Mouse (Mus musculus) kidney, postnatal 10 days (tissue): ENCODE results near the gene Fkbp15.
"Not testable (repeated sequence)": the region's sequence is repeated elsewhere in the genome, so short reads cannot be mapped to it uniquely, and the experiment has no call there.

ENCODE experiments used
- DNase-seq: peaks from one replicate; pipeline ENCODE4 v3.0.0; 2021; ENCODE audit warnings: mixed read lengths

Gene Fkbp15

GRCm38 (mm10) chr4:62276642-62277041, 83.7 kb downstream of the Fkbp15 start:
- no peak for DNase-seq

- DNase-seq = no peak
Observed at GRCm38 (mm10) chr4:62274841-62275536, 85.4 kb downstream of the Fkbp15 start.

- DNase-seq = no peak
Observed at GRCm38 (mm10) chr4:62273916-62274315, 86.4 kb downstream of the Fkbp15 start.

GRCm38 (mm10) chr4:62272696-62273095, 87.7 kb downstream of the Fkbp15 start:
- no peak for DNase-seq

- no peak for DNase-seq
Observed at GRCm38 (mm10) chr4:62267101-62267500, 93.2 kb downstream of the Fkbp15 start.

- DNase-seq = not testable (repeated sequence)
Observed at GRCm38 (mm10) chr4:62266016-62266415, 94.3 kb downstream of the Fkbp15 start.

- no peak for DNase-seq
Observed at GRCm38 (mm10) chr4:62265154-62265836, 95.1 kb downstream of the Fkbp15 start.

GRCm38 (mm10) chr4:62263133-62263844, 97.1 kb downstream of the Fkbp15 start:
- DNase-seq = peak; percentile 52

GRCm38 (mm10) chr4:62262276-62262675, 98.1 kb downstream of the Fkbp15 start, which contains the start of gene Slc31a2:
Gene Slc31a2, plus strand, starts transcription at chr4:62262562.
- DNase-seq = no peak

GRCm38 (mm10) chr4:62256931-62257330, 103.4 kb downstream of the Fkbp15 start:
- DNase-seq = peak; percentile 86

GRCm38 (mm10) chr4:62254551-62254950, 105.8 kb downstream of the Fkbp15 start:
- DNase-seq = no peak

- DNase-seq = no peak
Observed at GRCm38 (mm10) chr4:62251776-62252175, 108.6 kb downstream of the Fkbp15 start.

- no peak for DNase-seq
Observed at GRCm38 (mm10) chr4:62250896-62251544, 109.3 kb downstream of the Fkbp15 start.
